Mouse (Mus musculus): Measurements from ENCODE around the gene Sbf2. TPM values are rescaled to one million over a fixed set of nuclear protein-coding genes. Genes with fewer than 3 reads are reported as not detected.

Sbf2 gene
- total and polyA plus RNA-seq, 3 experiments, result 1.3 to 4.4 TPM; not detected in 1

DNA sequence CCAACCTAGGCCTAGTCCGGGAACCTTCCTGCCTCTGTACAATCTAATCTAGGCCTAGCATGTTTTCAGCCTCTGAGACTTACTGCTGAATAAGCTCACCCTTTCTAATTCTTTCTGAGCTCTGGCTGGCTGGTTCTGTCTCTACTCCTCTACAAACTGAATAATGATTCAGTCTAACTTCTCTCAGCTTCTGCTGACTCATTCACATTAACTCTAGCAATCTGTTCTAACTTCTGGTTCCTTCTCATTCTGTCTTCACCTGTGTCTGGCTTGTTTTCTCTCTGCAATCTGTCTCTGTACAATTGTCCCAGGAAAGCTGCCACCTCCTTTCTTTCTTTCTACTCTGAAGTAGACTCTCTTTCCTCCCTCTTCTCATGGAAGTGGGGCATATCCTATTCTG is 59.5 kb downstream of the Sbf2 start:
- peak; percentile 41 for DNase-seq (ENCODE audit: low read depth, low spot score)
- Histone ChIP-seq H3K4me1 (ENCODE audit: control insufficient read depth in 1 of 2, insufficient read depth in 2 of 2, low read length in 2 of 2) (no peaks in the 10 kb centered on the region; a peak in 2 of 4 replicates), H3K4me3 (ENCODE audit: control insufficient read depth in 1 of 2, insufficient read depth in 1 of 2, low read depth in 2 of 2, low read length in 2 of 2) (no peak overlapping the region), H3K9ac (ENCODE audit: control insufficient read depth, low read depth, low read length, poor library complexity, severe bottlenecking) (no peak overlapping the region), H3K36me3 (ENCODE audit: control insufficient read depth in 1 of 2, insufficient read depth in 2 of 2, low read length in 2 of 2) (peaks cover 0 to 6% of the 10 kb centered on the region in 2 experiments; a peak in 2 of 4 replicates), H3K27me3 (ENCODE audit: control insufficient read depth in 1 of 2, insufficient read depth in 2 of 2, low read length in 2 of 2) (no peaks in the 10 kb centered on the region), H3K79me2 (ENCODE audit: control insufficient read depth, insufficient read depth, low read length, poor library complexity) (no peaks in the 10 kb centered on the region), H3K27ac (ENCODE audit: control insufficient read depth, low read depth, low read length) (no peak overlapping the region), H3K9me3 (replicated peaks; ENCODE audit: insufficient read depth, low read length) (no peaks in the 10 kb centered on the region)
- TF ChIP-seq MYC (IDR thresholded peaks at IDR 0.05; ENCODE audit: low read depth, low read length) (no peak), GATA1 (IDR thresholded peaks at IDR 0.05; ENCODE audit: low read depth, low read length) (no peak), CHD1 (IDR thresholded peaks at IDR 0.05; ENCODE audit: low read depth, low read length) (no peak), ETS1 (IDR thresholded peaks at IDR 0.05; ENCODE audit: low read depth, low read length) (no peak), UBTF (IDR thresholded peaks at IDR 0.05; ENCODE audit: borderline replicate concordance, insufficient read depth, low read depth, low read length) (no peak), SMC3 (IDR thresholded peaks at IDR 0.05; ENCODE audit: low read depth, low read length) (no peak), MYB (IDR thresholded peaks at IDR 0.05; ENCODE audit: low read depth, low read length) (no peak), POLR2AphosphoS5 (IDR thresholded peaks at IDR 0.05; ENCODE audit: borderline replicate concordance, low read depth, low read length) (no peak), ZKSCAN1 (IDR thresholded peaks at IDR 0.05; ENCODE audit: low read depth, low read length) (no peak), POLR2AphosphoS2 (IDR thresholded peaks at IDR 0.05; ENCODE audit: low read length) (no peak), HCFC1 (IDR thresholded peaks at IDR 0.05; ENCODE audit: low read depth, low read length) (no peak), SIN3A (IDR thresholded peaks at IDR 0.05; ENCODE audit: low read length) (no peak), NELFE (IDR thresholded peaks at IDR 0.05; ENCODE audit: low read depth, low read length) (no peak), CHD2 (IDR thresholded peaks at IDR 0.05; ENCODE audit: low read length) (no peak)

DNA sequence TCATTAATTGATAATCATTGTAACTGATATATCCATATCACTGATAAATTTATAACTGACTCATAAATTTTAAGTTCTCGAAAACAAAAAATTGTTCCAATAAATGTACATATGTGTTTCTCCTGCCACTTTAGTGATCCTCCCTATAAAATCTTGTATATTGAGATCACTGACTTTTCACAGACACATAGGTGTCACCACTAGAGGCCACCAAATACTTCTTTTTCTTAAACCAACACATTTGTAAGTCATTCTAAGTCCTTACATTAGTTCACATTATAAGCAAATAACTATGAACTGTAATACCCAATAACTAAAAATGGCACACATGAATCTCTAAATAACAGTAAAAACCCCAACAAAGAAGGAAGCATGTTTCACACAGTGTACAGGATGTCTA is 66.5 kb downstream of the Sbf2 start:
- H3K27me3 ChIP-seq (ENCODE audit: control insufficient read depth in 1 of 2, insufficient read depth in 2 of 2, low read length in 2 of 2), result no peaks in the 10 kb centered on the region
- H3K36me3 ChIP-seq (ENCODE audit: control insufficient read depth in 1 of 2, insufficient read depth in 2 of 2, low read length in 2 of 2), result no peaks in the 10 kb centered on the region
- no peak overlapping the region for H3K9ac ChIP-seq (ENCODE audit: control insufficient read depth, low read depth, low read length, poor library complexity, severe bottlenecking)
- TF ChIP-seq CHD2 (IDR thresholded peaks at IDR 0.05; ENCODE audit: low read length) (no peak), CTCF (IDR thresholded peaks at IDR 0.05 in 2 of 3, conservative IDR thresholded peaks at IDR 0.05 in 1 of 3; ENCODE audit: control insufficient read depth in 1 of 3, insufficient read depth in 1 of 3, low read depth in 2 of 3, low read length in 3 of 3, poor library complexity in 1 of 3, severe bottlenecking in 1 of 3) (peak in 1 of 3 experiments; percentile 70; a peak in 2 of 6 replicates), SMC3 (IDR thresholded peaks at IDR 0.05; ENCODE audit: low read depth, low read length) (peak; percentile 72), MYB (IDR thresholded peaks at IDR 0.05; ENCODE audit: low read depth, low read length) (no peak), ZC3H11A (IDR thresholded peaks at IDR 0.05; ENCODE audit: low read depth, low read length) (peak; percentile 35), RAD21 (IDR thresholded peaks at IDR 0.05; ENCODE audit: low read depth, low read length) (peak; percentile 79)
- no peaks in the 10 kb centered on the region for H3K79me2 ChIP-seq (ENCODE audit: control insufficient read depth, insufficient read depth, low read length, poor library complexity)
- H3K27ac ChIP-seq (ENCODE audit: control insufficient read depth, low read depth, low read length), result no peak overlapping the region
- DNase-seq (ENCODE audit: low read depth, low spot score), result peak; percentile 51
- H3K4me3 ChIP-seq (ENCODE audit: control insufficient read depth in 1 of 2, insufficient read depth in 1 of 2, low read depth in 2 of 2, low read length in 2 of 2), result no peak overlapping the region
- no peaks in the 10 kb centered on the region for H3K9me3 ChIP-seq (replicated peaks; ENCODE audit: insufficient read depth, low read length)
- H3K4me1 ChIP-seq (ENCODE audit: control insufficient read depth in 1 of 2, insufficient read depth in 2 of 2, low read length in 2 of 2), result no peaks in the 10 kb centered on the region
